Mouse (Mus musculus) MEL (cell line): ENCODE measurements at regions not wholly inside any gene's neighbourhood (a gene's known extent, or its start where the extent isn't known, plus 50 kb on each side); places are given as distances from the start of the nearest gene placed in this dataset.

ENCODE experiments used
- DNase-seq: peaks from one replicate; pipeline ENCODE4 v3.0.0; 2011; ENCODE audit warnings: low read depth, low spot score
- H3K27ac ChIP-seq: 2 replicates; pipeline ENCODE4 v1.5.1; 2012; ENCODE audit warnings: low read depth, mild to moderate bottlenecking, control low read depth, low read length, moderate library complexity; ENCODE audit not compliant: control insufficient read depth
- H3K27me3 ChIP-seq, 2 experiments: fragments of 150-350 bp in 1 of 2; sonication (generic) in 1 of 2; 2 replicates each; pipeline ENCODE4 v1.6.1; 2012; ENCODE audit warnings: low read length in 2 of 2, mild to moderate bottlenecking in 2 of 2, improper control_type of control experiment in 1 of 2, moderate library complexity in 1 of 2; ENCODE audit not compliant: insufficient read depth in 2 of 2, control insufficient read depth in 1 of 2
- H3K36me3 ChIP-seq, 2 experiments: 2 replicates each; pipeline ENCODE4 v1.6.1; 2012 to 2014; ENCODE audit warnings: low read length in 2 of 2, improper control_type of control experiment in 1 of 2, inconsistent platforms in 1 of 2, mild to moderate bottlenecking in 1 of 2; ENCODE audit not compliant: insufficient read depth in 2 of 2, control insufficient read depth in 1 of 2
- H3K4me1 ChIP-seq, 2 experiments: fragments of 150-350 bp in 1 of 2; sonication (generic) in 1 of 2; 2 replicates each; pipeline ENCODE4 v1.6.1; 2012; ENCODE audit warnings: low read length in 2 of 2, improper control_type of control experiment in 1 of 2, mild to moderate bottlenecking in 1 of 2; ENCODE audit not compliant: insufficient read depth in 2 of 2, control insufficient read depth in 1 of 2
- H3K4me3 ChIP-seq, 2 experiments: fragments of 150-350 bp in 1 of 2; sonication (generic) in 1 of 2; 2 replicates each; pipeline ENCODE4 v1.5.1; 2012; ENCODE audit warnings: low read depth in 2 of 2, low read length in 2 of 2, mild to moderate bottlenecking in 2 of 2, moderate library complexity in 2 of 2, control low read depth in 1 of 2, improper control_type of control experiment in 1 of 2; ENCODE audit not compliant: control insufficient read depth in 1 of 2, insufficient read depth in 1 of 2
- H3K79me2 ChIP-seq: 2 replicates; pipeline ENCODE4 v1.6.1; 2012; ENCODE audit warnings: mild to moderate bottlenecking, low read length, moderate library complexity; ENCODE audit not compliant: control insufficient read depth, poor library complexity, insufficient read depth
- H3K9ac ChIP-seq: 2 replicates; pipeline ENCODE4 v1.6.1; 2012; ENCODE audit warnings: low read depth, mild to moderate bottlenecking, control low read depth, low read length, moderate library complexity; ENCODE audit not compliant: control insufficient read depth, poor library complexity, severe bottlenecking
- H3K9me3 ChIP-seq: fragments of 150-350 bp; sonication (generic); replicated peaks from 2 replicates; pipeline ENCODE4 v1.6.1; 2012; ENCODE audit warnings: mild to moderate bottlenecking, low read length, improper control_type of control experiment, moderate library complexity; ENCODE audit not compliant: insufficient read depth
- CHD1 ChIP-seq: IDR thresholded peaks from 2 replicates; pipeline ENCODE4 v1.6.1; 2012; ENCODE audit warnings: low read depth, mild to moderate bottlenecking, inconsistent platforms, low read length, improper control_type of control experiment
- E2F4 ChIP-seq: IDR thresholded peaks from 2 replicates; pipeline ENCODE4 v1.6.1; 2011; ENCODE audit warnings: low read depth, low read length, improper control_type of control experiment, borderline replicate concordance
- ELF1 ChIP-seq: IDR thresholded peaks from 2 replicates; pipeline ENCODE4 v1.6.1; 2014; ENCODE audit warnings: low read depth, mild to moderate bottlenecking, inconsistent platforms, low read length, improper control_type of control experiment, moderate library complexity
- GATA1 ChIP-seq: IDR thresholded peaks from 2 replicates; pipeline ENCODE4 v1.6.1; 2011; ENCODE audit warnings: low read depth, low read length, improper control_type of control experiment
- KAT2A ChIP-seq: conservative IDR thresholded peaks from 2 replicates; pipeline ENCODE4 v1.6.1; 2012; ENCODE audit warnings: low read depth, low read length, improper control_type of control experiment, inconsistent platforms
- MAFK ChIP-seq: IDR thresholded peaks from 2 replicates; pipeline ENCODE4 v1.6.1; 2011; ENCODE audit warnings: low read depth, mild to moderate bottlenecking, low read length, improper control_type of control experiment, borderline replicate concordance
- MAZ ChIP-seq: IDR thresholded peaks from 2 replicates; pipeline ENCODE4 v1.6.1; 2012; ENCODE audit warnings: low read depth, mild to moderate bottlenecking, inconsistent platforms, low read length, improper control_type of control experiment
- MXI1 ChIP-seq: IDR thresholded peaks from 2 replicates; pipeline ENCODE4 v1.6.1; 2011; ENCODE audit warnings: mild to moderate bottlenecking, low read depth, low read length, improper control_type of control experiment
- MYB ChIP-seq: IDR thresholded peaks from 2 replicates; pipeline ENCODE4 v1.6.1; 2011; ENCODE audit warnings: mild to moderate bottlenecking, low read depth, low read length, improper control_type of control experiment
- NELFE ChIP-seq: IDR thresholded peaks from 2 replicates; pipeline ENCODE4 v1.6.1; 2011; ENCODE audit warnings: low read depth, low read length, improper control_type of control experiment
- RAD21 ChIP-seq: IDR thresholded peaks from 2 replicates; pipeline ENCODE4 v1.6.1; 2011; ENCODE audit warnings: mild to moderate bottlenecking, low read depth, low read length, improper control_type of control experiment
- SMC3 ChIP-seq: IDR thresholded peaks from 2 replicates; pipeline ENCODE4 v1.6.1; 2011; ENCODE audit warnings: low read depth, low read length, improper control_type of control experiment
- TAL1 ChIP-seq: IDR thresholded peaks from 2 replicates; pipeline ENCODE4 v1.6.1; 2012; ENCODE audit warnings: mild to moderate bottlenecking, inconsistent platforms, low read length, moderate library complexity, mixed read lengths
- USF1 ChIP-seq: IDR thresholded peaks from 2 replicates; pipeline ENCODE4 v1.6.1; 2014; ENCODE audit warnings: low read depth, mild to moderate bottlenecking, inconsistent platforms, low read length, improper control_type of control experiment, moderate library complexity
- USF2 ChIP-seq, 2 experiments: IDR thresholded peaks; 2 replicates each; pipeline ENCODE4 v1.6.1; 2011 to 2012; ENCODE audit warnings: improper control_type of control experiment in 2 of 2, low read length in 2 of 2, borderline replicate concordance in 1 of 2, inconsistent platforms in 1 of 2, low read depth in 1 of 2, mild to moderate bottlenecking in 1 of 2; ENCODE audit not compliant: insufficient read depth in 1 of 2
- ZC3H11A ChIP-seq: IDR thresholded peaks from 2 replicates; pipeline ENCODE4 v1.6.1; 2012; ENCODE audit warnings: low read depth, mild to moderate bottlenecking, inconsistent platforms, low read length, improper control_type of control experiment
- ZNF384 ChIP-seq: IDR thresholded peaks from 2 replicates; pipeline ENCODE4 v1.6.1; 2012; ENCODE audit warnings: low read depth, mild to moderate bottlenecking, inconsistent platforms, low read length, improper control_type of control experiment

DNA sequence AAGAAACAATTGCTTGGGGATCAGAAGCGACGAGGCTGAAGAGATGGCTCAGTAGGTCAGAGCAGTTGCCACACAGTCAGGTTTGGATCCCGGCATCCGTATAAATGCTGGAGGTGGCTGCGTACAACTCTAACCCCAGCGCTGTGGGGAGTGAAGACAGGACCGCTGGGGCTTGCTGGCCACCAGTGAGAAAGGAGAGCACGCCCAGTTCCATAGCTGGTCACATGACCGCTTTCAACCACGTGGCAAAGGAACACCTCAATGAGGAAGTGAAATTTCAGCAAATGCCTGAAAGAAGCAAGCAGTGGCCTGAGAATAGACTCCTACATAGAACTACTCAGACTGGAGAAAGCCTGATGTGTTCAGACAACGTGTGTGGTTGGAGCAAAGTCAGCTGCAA lies 148.3 kb upstream of the Ipo5 start:
- Histone ChIP-seq H3K9ac (no peak overlapping the region), H3K4me1 (no peaks in the 10 kb centered on the region), H3K36me3 (no peaks in the 10 kb centered on the region), H3K27me3 (no peaks in the 10 kb centered on the region), H3K79me2 (no peaks in the 10 kb centered on the region), H3K4me3 (no peak overlapping the region), H3K9me3 (no peaks in the 10 kb centered on the region), H3K27ac (no peak overlapping the region)
- DNase-seq, result peak; percentile 7
- TF ChIP-seq USF1 (peak; percentile 78), NELFE (no peak), USF2 (IDR thresholded peaks at IDR 0.05; ENCODE audit: borderline replicate concordance in 1 of 2, insufficient read depth in 1 of 2, low read depth in 1 of 2, low read length in 2 of 2) (0 out of 4 replicates have a peak, but pooled peaks of 1 of the 2 experiments have one; percentile 42)

DNA sequence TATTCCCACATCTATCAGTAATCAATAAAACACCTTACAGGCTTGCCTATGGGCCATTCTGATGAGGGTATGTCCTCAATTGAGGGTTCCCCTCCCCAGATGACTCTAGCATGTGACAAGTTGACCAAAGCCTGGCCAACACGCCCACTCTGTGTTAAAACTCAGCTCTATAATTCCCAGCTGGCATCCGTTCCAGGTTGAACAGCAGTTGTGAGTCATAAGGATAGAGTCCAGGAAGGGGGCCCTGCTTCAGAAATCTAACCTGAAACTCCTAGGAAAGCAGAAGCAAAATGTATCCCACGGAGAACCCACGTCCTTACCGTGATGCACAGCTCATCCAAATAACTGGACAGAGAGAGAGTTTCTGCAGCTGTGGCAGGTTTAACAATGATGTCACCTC lies 147.2 kb upstream of the Ipo5 start:
- H3K27ac ChIP-seq, result no peak overlapping the region
- H3K79me2 ChIP-seq, result no peaks in the 10 kb centered on the region
- H3K36me3 ChIP-seq, result no peaks in the 10 kb centered on the region
- H3K27me3 ChIP-seq, result no peaks in the 10 kb centered on the region
- no peak for TF ChIP-seq USF1
- TF ChIP-seq ZNF384, result no peak
- no peak for TF ChIP-seq SMC3
- no peak for TF ChIP-seq ELF1
- no peak for TF ChIP-seq RAD21
- no peak for TF ChIP-seq MXI1
- TF ChIP-seq CHD1, result no peak
- TF ChIP-seq E2F4, result no peak
- TF ChIP-seq MYB, result no peak
- H3K4me1 ChIP-seq, result no peaks in the 10 kb centered on the region
- DNase-seq, result no peak
- H3K9me3 ChIP-seq, result no peaks in the 10 kb centered on the region
- H3K9ac ChIP-seq, result no peak overlapping the region
- no peak overlapping the region for H3K4me3 ChIP-seq

DNA sequence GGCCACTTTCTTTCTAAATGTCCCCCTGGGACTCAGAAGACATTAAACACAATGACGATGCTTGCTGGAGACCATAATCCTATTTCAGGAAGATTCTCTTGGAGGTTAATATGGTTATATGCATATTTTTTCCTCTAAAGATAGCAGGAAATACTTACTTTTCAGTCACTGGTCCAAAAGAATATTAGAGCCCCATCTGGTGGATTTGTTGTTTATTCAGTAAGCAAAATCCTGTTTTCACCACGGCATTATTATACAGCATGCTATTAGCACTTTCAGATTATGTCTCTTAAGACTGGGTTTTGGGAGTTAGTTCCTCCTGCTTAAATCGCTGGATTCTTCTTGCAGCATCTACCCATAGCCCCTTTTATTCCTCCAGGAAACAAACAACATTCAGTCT lies 146.6 kb upstream of the Ipo5 start:
- no peaks in the 10 kb centered on the region for H3K9me3 ChIP-seq
- no peaks in the 10 kb centered on the region for H3K27me3 ChIP-seq
- H3K9ac ChIP-seq, result no peak overlapping the region
- TF ChIP-seq CHD1, result no peak
- TF ChIP-seq ELF1, result no peak
- no peak for TF ChIP-seq GATA1
- no peak for TF ChIP-seq MAZ
- TF ChIP-seq KAT2A, result no peak
- no peak for TF ChIP-seq ZNF384
- TF ChIP-seq ZC3H11A, result no peak
- no peak for TF ChIP-seq TAL1
- no peak for TF ChIP-seq MAFK
- H3K4me1 ChIP-seq, result no peaks in the 10 kb centered on the region
- no peak overlapping the region for H3K27ac ChIP-seq
- H3K79me2 ChIP-seq, result no peaks in the 10 kb centered on the region
- DNase-seq, result no peak
- H3K36me3 ChIP-seq, result no peaks in the 10 kb centered on the region
- H3K4me3 ChIP-seq, result no peak overlapping the region
